Mouse (Mus musculus) ovary, postnatal 36 days (tissue): Measurements from ENCODE around the gene Tjp1.

ENCODE experiments used
- DNase-seq: peaks from one replicate; pipeline ENCODE4 v3.0.0; 2022; ENCODE audit warnings: low spot score, mixed read lengths

Tjp1 gene

DNA sequence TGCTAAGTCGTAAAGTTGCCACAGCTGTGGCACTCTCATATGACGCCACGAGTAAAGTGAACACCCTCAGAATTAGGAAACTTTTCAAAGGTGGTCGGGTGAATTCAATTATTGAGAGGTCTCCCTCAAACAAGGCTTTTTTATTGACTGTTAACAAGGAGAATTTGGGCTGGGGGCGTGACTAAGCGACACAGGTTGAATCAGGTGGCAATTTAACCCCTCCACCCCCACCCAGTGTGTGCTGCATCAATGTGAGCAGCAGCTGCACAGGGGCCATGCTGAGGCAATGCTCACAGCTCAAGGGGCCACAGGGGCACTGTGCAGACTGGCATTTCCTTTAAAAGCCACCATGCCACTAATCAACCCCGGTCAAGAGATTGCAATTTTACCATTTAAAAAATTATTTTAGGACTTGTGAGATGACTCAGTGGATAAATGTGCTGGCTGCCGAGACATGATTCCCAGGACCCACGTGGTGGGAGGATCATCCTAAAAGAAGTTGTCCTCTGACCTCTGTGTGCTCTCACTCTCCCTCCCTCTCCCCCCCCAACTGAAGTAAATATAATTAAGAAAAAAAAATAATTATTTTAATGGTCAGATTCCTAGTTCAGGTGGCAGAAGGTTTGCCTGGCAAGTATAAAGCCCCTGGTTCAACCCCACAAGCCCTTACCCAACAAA, 96.4 kb downstream of the Tjp1 start:
- no peak for DNase-seq

DNA sequence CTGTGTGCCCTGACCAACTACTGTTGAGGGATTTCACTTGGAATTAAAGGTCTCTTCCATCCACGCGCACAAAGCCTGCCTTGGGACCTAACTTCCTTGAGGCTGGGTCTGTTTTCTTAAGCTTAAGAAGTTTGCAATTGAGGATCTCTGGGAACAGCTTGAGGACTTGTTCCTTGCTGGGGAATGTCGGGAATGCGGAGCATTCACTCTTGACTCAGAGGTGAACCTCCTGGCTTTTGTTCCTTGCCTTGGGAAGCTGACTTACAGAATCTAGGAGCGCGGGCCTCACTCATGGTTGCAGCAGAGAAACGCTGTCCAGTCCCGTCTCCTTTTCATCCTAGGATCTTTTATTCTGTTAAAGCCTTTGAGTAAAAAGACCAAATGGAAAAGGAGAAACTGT, 97.2 kb downstream of the Tjp1 start:
- no peak for DNase-seq

DNA sequence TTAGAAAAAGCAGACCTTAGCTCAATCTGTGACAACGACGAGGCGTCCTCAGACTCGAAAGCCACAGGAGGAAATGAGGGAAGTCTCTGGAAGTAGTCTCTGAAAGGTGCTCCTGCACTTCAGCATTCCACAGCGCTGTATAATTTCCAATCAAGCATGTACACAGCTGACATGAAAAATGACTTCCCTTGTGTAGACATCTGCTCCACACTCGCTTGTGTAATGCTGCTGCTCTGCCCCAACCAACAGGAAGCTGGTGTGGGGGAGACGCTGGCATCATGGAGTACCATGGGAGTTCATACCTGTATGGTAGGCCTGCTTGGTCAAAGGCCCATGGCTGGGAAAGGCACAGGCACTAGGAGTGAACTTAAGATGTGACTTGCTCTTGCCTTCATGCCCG, 103.1 kb downstream of the Tjp1 start:
- no peak for DNase-seq

DNA sequence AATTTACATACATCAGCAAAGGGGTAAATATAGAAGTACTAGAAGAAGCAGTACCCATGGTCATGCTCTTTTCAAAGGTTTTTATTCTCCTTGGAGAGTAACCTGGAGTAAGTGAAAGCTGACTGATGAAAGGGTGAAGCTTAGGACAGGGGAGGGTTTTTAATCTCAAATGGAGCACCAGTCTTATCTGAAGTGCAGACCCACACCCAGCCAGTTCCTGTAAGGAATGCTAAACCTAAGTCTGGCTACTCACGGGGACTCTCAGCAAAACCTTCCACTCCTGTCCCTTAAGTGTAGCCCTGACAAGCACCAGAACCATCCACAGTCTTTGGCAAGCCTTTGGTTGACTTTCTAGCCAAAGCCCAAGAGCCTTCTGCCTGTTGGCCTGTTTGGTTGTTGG, 105.1 kb downstream of the Tjp1 start:
- no peak for DNase-seq

DNA sequence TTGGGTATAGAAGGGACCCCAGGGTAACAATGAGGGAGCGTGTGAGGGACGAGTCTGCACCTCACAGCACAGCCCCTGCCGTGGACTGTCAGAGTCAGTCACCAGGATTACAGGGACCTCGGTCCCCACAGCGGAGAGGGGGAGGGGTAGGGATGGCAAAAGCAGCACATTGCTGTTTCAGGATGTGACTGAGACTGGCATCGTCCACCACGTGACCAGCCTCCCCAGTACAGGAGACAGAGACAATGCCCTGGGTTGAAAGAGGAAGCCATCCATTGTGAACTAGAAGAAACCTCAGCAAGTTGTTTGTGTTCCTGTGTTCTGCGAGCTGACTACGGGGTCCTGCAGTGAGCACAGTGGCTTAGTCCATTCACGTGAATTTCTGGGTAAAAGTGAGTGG, 106.1 kb downstream of the Tjp1 start:
- no peak for DNase-seq

DNA sequence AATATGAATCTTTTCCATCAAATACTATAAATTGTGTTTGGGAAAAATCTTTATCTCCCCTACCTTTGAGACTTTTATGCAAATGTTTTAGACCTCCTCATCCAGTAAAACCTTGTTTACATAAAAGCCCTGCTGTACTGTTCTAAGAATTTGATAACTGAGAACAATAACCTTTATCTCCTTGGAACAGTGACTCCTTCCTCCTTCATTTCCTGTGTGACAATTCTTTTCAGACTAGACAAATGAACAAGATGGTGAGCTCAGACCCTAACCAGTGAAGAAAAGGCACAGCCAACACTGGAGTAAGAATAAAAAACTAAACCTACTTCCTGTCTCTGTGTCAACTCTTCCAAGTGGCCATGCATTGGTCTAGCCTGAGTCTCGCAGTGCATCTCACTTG, 107.7 kb downstream of the Tjp1 start:
- no peak for DNase-seq

DNA sequence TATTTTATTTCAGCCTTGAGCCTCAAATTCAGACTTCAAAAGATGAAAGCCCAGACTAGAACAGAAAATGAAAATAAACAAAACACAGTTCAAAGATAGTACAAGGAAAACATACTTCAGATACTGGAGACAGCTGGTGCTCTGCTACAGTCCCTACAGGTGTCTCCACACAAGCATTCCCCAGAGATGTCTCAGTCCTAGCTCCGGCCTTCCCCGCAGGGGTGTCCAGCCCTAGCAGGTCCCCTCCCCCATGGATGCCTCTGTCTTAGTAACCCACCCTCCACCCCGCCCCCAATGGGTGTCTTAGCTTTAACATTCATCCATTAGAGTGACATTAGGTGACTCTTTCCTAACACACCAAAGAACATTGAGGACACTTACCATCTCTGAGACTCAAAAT, 108.6 kb downstream of the Tjp1 start:
- DNase-seq, result no peak

DNA sequence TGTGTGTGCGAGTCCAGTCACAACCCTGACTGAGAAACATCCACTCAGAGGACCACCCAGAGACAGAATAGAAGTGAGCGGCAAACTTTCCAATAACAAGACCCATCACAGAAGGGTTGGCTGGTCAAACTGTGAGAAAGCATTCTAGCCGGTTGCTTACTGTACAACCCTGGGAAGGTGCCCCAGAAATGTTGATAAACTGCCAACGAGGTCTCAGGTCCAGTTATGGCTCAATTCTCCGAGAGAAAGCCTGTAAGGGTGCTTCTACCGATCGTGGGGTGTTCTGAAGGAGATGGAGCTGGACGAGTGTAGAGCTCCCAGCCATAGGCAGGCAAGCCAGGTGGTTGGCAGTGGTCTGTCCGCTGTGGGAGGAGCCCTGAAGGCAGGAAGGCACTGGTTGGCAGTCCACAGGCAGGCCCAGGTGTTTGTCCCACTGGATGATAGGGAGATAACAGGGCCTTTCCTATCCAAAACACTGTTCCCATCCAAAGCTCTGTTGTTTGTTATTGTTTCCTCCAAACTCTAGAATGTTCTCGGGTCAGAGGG, 109.1 kb downstream of the Tjp1 start:
- peak; percentile 29 for DNase-seq

DNA sequence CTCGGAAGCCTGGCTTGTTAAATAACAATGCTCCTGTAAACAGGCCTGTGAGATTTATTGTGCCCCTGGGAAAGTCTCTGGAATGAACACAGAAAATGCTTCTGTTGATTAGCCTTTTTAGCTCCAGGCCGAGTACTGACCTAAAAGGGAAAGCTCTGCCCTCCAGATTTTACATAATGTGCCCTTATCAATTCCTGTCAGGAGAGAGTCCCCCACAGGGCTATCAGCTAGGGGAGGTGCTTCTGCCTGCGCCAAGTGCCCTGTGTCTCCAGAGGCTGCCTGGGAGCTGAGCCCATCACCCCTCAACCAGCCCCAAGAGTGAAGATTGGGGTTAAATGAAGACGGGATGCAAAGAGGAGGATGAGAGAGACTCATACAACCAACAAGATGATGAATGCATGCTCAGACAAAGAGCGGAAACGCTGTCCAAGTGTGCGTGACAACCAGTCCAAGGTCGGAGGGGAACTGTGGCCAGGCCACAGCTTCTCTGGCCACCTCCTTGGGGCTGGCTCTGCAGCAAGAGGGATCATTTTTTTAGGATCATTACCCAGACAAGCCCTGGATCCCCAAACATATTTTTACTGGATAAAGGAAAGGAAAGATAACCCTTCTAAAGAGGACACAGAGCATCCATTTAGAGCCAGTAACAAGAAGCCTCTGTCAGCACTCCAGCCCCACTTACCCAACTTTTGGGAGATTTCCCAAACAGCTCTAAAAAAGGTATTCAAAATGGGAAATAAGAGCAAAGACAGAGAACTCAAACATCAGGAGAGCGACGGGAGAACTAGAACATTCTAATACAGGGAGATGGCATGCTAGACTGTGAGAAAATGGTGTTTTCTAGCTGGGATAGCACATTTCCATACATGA, 110.1 kb downstream of the Tjp1 start:
- DNase-seq, result peak; percentile 25

DNA sequence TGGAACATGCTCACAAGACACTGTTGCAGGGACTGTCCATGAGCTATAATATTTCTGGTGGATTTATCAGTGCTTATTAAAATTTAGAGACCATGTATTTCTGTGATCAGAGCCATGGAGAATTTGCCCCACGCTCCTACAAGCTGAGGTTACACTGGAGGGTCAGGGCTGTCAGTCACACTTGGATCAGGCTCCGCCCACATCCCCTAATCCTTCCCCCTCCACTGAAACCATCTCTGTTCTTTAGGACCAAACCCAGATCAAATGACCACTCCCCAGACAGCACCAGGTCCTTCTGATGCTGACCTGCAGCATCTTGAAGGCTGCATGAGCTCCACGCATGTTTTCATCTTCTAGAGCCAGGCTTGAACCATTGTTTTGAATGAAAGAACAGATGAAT, 111.1 kb downstream of the Tjp1 start:
- no peak for DNase-seq

DNA sequence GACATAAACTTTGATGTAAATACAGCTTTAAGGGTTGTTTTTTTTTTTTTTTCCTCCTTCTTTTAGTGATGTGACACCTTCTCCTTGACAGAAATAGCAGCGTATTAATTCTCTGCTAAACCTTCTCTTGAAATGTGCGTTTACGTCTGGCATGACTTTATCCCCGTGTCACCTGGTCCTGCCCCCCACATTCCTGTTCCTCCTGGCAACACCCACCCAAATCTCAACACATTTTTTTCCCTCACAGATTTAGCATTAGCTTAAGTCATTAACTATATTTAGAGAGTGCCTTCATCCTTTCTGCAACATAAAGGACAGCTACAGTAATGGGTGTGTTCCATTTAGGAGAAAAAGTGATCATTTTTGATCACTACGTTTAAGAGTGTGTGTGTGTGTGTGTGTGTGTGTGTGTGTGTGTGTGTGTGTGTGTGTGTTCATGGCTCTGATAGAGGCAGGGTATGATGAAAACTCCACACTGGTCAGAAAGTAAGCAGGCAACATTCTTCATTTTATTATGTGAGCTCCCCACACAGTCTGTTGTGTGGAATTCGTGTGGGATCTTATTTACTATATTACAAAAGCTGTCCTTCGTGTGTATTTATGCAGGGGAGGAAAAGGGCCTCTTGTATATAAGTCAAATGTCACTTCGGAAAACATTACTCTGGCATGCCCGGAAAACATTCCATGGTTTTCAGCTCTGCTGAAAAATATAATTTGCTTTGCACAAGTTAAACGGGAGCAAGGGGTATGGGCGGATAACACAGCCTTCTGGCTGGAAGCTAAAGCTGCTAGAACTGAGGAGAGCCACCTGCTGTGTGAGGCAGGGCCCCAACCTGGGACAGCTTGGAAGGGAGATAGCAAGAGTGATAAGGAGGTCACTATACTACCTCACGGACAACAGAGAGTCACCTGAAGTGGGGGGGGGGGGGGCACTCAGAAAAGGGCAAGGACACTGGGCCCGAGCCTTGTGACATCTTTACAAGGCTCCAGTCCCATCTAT, 113.3 kb downstream of the Tjp1 start:
- no peak for DNase-seq

DNA sequence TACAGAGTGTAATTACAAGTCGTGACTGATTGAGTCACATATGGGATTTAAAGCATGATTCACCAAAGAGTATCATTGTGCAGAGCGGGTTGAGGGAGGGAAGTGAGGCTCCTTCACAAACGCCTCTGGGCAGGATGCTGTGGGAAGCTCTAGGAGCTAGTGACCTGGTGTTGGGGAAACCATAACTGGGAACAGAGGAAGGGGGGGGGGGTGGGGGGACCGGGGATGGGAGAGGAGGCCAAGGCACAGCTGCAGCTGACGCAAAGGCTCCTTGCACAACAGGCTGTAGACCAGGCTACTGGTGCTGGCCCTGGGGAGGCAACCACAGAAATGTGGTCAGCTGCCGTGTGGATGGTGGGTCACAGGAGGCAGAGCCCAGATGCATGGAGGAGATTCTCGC, 116.9 kb downstream of the Tjp1 start:
- DNase-seq, result no peak

DNA sequence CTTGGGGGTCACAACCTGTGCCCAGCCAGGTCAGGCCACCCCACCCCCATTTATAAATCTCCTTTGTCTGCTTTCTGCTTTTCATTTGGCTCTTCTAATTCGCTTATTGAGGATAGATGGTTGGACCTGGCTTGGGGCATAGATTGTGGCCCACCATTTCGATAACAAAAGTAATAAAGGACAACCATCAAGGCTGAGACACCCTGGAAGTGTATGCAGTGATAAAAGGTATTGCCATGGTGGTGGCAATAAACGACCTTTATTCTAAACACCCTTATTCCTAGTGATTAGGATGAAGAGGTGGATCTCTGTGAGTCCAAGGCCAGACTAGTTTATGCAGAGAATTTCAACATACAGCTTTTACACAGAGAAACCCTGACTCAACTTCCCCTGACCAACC, 121.2 kb downstream of the Tjp1 start:
- no peak for DNase-seq

DNA sequence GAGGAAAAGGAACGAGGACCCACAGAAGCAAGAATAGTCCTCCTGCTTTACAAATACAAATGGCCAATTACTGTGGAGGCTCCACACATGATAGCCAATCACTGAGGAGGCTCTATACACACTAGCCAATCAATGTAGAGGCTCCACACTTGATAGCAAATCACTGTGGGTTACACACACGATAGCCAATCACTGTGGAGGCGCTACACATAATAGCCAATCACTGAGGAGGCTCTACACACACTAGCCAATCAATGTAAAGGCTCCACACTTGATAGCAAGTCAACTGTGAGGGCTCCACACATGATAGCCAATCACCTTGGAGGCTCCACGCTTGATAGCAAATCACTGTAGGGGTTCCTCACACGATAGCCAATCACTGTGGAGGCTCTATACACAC, 125.1 kb downstream of the Tjp1 start:
- no peak for DNase-seq

DNA sequence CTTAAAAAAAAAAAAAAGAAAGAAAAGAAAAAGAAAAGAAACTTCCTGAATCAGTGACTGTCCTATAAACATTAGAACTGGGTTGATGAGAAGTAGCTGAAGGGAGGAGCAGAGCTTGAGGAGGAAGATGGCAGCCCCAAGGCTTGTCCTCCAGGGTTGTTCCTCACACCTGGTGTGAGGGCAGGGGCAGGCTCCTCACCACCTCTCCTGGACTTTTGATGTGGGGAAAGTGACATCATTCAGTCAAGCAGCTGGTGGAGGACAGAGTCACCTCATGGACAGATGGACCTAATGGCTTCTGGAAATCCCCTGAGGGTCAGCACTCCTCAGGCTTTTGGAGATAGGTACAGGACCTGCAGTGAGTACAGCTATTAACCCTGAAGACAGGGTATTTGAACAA, 126.0 kb downstream of the Tjp1 start:
- DNase-seq, result no peak

DNA sequence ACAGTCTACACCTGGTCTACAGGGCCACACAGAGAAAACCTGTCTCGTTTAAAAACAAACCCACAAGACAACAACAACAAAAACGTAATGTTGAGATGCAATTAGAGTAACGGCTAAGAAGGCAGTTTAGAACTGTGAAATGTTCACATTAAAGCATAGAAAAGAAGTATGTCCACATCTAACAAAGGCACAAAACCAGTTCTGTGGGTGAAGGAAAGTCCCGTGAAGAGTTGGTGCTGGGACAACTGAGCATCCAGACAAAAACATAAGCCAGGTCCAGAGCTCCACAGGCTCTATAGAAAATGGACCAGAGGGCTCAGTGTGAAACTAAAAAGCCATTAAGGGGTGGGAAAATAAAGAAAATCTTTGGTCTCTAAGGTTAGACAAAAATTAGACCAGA, 131.7 kb downstream of the Tjp1 start:
- DNase-seq, result no peak

DNA sequence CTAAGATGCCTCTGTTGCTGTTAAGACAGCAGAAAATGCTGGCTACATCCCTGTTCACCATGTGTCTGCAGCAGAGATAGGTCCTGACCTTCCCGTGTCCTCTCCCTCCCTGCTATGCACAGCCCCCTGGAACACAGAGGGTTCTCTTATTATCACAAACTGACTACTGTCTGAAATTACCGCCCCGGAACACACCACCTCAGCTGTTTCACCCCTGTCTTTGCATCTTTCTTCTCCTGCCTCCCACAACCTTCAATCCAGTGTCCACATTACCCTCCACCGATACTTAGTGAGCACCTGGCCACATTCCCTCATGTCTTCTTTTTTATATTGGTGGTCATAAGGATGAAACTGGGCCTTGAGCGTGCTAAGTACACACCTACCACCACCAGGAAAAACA, 132.4 kb downstream of the Tjp1 start:
- no peak for DNase-seq

DNA sequence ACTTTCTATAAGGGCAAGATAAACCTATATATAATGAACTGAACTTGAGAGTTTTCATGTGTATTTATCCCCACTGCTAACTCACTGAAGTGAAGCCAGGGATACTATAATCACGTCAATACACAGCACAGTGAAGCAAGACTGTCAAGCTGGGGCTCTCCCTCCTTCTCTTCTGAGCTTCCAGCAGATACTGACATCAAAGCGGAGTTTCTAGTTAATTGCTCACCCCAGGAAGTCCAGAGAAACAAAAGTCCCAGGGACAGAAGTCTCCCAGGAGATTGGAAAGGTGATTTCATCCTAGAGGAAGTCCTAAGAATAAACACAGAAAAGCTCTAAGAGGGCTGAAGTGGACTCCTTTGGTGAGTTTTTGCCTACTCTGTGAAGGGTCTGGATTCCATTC, 132.9 kb downstream of the Tjp1 start:
- DNase-seq, result no peak

DNA sequence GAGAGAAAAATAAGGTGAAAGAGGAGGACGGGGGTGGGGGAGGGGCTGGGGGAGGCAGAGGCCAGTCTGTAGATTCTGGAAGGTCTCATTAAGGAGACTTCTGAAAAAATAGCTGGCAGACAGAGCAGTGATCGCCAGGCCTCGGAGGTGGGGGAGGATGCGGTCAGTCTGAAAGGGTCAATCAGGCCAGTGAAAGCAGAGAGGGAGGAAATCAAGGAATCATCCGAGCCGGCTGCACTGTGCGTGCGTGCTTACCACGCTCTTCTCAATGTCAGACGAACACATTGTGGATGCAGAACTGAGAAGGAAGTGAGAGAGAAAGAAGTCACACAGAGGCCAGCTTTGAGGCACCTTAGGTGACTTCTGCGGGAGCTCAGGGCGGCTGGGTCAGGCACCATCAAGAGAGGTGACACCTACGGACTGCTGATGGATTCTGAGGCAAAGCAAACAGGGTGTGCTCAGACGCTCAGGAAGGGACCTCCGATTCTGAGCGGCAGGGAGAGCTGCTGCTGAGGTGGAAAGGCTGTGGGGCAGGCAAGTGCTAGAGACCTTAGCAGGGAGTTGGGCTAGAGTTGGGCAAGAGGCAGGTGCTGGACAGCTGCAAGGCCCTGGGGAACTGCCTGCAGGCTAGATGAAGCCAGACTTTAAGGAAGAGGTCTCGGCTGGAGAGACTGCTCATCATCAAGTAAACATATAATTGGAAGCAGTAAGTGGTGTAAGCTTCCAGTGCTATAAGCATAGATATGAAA, 133.7 kb downstream of the Tjp1 start:
- DNase-seq, result peak; percentile 14

DNA sequence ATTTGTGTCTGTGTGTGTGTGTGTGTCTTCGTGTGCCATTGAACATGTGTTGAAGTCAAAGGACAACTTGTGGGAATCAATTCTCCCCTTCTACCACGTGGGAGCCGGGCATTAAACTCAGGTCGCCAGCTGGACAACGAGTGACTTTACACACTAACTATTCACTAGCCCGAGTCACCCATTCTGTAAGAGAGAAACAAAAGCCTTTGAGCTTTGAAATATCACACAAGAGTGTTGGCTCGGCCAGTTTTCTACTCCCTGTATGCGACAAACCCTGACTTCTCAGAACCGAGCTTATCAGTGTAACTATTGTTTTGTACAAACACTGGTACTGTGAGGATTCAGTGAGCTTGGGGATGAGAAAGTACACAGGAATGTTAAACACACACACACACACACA, 134.6 kb downstream of the Tjp1 start:
- no peak for DNase-seq

DNA sequence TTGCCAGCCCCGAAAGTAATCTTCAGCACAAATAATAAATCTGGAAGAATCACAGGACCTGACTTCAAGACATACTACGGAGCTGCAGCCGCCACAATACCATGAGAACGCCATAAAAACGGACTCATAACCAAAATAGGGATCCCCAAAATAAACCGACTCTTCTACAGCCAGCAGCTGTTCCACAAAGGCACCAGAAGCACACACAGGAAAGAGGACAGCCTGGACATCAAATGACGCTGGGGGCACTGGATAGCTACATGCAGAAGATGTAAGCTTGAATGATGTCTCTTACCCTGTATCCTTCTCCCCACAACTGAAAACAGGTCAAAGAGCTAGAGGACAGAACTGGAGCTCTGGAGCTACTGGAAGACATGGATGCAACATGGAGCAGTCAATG, 138.0 kb downstream of the Tjp1 start:
- no peak for DNase-seq
